In genomic region chr13:119791580-119792135, GRCm38 (mm10) we compare ENCODE assay signal across 7 mouse cellular contexts. TPM values are rescaled to one million over a fixed set of nuclear protein-coding genes. Genes with fewer than 3 reads are reported as not detected.
A peak's percentile ranks its signal among the peaks of the same experiment; 100 is the strongest.
DNase-seq lines count a peak whose midpoint lies in the region; ATAC-seq and TF ChIP-seq lines count a peak whose summit lies in the region.

No protein-coding gene starts in this region.

- peak overlapping the region; percentile 89 for H3K9ac ChIP-seq in ES-E14 (ENCODE audit: insufficient read depth, low read depth, low read length, poor library complexity, severe bottlenecking)
- peak overlapping the region; percentile 89 for H3K9ac ChIP-seq in forebrain, embryonic 16.5 days (replicated peaks; ENCODE audit: low read depth, low read length)
- H3K9ac ChIP-seq in kidney, embryonic 16.5 days (replicated peaks; ENCODE audit: low read length), result peak overlapping the region; percentile 92
- H3K9ac ChIP-seq in midbrain, embryonic 16.5 days (ENCODE audit: low read depth, low read length), result peak overlapping the region; percentile 91

- H3K4me1 ChIP-seq in ES-E14 (ENCODE audit: control insufficient read depth in 2 of 2, insufficient read depth in 2 of 2, low read length in 2 of 2, poor library complexity in 1 of 2), result peaks cover 0 to 2% of the 10 kb centered on the region in 2 experiments; a peak in 1 of 4 replicates
- H3K4me1 ChIP-seq in forebrain, embryonic 16.5 days (replicated peaks; ENCODE audit: control insufficient read depth, insufficient read depth, low read length), result peaks cover 20% of the 10 kb centered on the region
- H3K4me1 ChIP-seq in kidney, embryonic 16.5 days (ENCODE audit: insufficient read depth, low read length), result peaks cover 12% of the 10 kb centered on the region
- peaks cover 10% of the 10 kb centered on the region for H3K4me1 ChIP-seq in midbrain, embryonic 16.5 days (ENCODE audit: control insufficient read depth, insufficient read depth, low read length)

- intact Hi-C loops in gastrocnemius, postnatal 14 days (cut with DNase I; ENCODE audit: low total_unique reads), result no loop called here

- H3K4me3 ChIP-seq in ES-E14 (ENCODE audit: insufficient read depth in 1 of 2, low read depth in 1 of 2, low read length in 2 of 2, poor library complexity in 1 of 2, severe bottlenecking in 1 of 2), result peak overlapping the region; percentile 98 to 99
- H3K4me3 ChIP-seq in forebrain, embryonic 16.5 days (replicated peaks; ENCODE audit: low read length), result peak overlapping the region; percentile 90
- H3K4me3 ChIP-seq in kidney, embryonic 16.5 days (ENCODE audit: low read length), result peak overlapping the region; percentile 77
- peak overlapping the region; percentile 89 for H3K4me3 ChIP-seq in midbrain, embryonic 16.5 days (ENCODE audit: low read depth, low read length)

- peak; percentile 2 for ATAC-seq in CD4-positive, CD25-positive, alpha-beta regulatory T cell, adult 4 months
- ATAC-seq in forebrain, embryonic 16.5 days, result no peak
- no peak for ATAC-seq in kidney, embryonic 16.5 days (ENCODE audit: low FRiP score, low TSS enrichment)
- ATAC-seq in midbrain, embryonic 16.5 days, result no peak

- H3K36me3 ChIP-seq in ES-E14 (ENCODE audit: control insufficient read depth, insufficient read depth, low read length, poor library complexity, severe bottlenecking), result peaks cover 6% of the 10 kb centered on the region
- H3K36me3 ChIP-seq in forebrain, embryonic 16.5 days (ENCODE audit: control insufficient read depth, insufficient read depth), result peaks cover 3% of the 10 kb centered on the region
- peaks cover 13% of the 10 kb centered on the region for H3K36me3 ChIP-seq in kidney, embryonic 16.5 days (ENCODE audit: insufficient read depth, low read length)
- H3K36me3 ChIP-seq in midbrain, embryonic 16.5 days (ENCODE audit: control insufficient read depth, insufficient read depth, low read length), result peaks cover 3% of the 10 kb centered on the region; the same call in 1 of the 2 replicates

- H3K4me2 ChIP-seq in forebrain, embryonic 16.5 days (ENCODE audit: low read length), result peak overlapping the region; percentile 70
- peak overlapping the region; percentile 80 for H3K4me2 ChIP-seq in kidney, embryonic 16.5 days (replicated peaks; ENCODE audit: low read depth, low read length)
- peak overlapping the region; percentile 57 for H3K4me2 ChIP-seq in midbrain, embryonic 16.5 days (ENCODE audit: low read length)

- H3K9me3 ChIP-seq in ES-E14 (ENCODE audit: control insufficient read depth, insufficient read depth, low read depth, low read length), result no peaks in the 10 kb centered on the region
- H3K9me3 ChIP-seq in forebrain, embryonic 16.5 days (ENCODE audit: control insufficient read depth, low read length), result no peaks in the 10 kb centered on the region
- no peaks in the 10 kb centered on the region for H3K9me3 ChIP-seq in kidney, embryonic 16.5 days (ENCODE audit: low read length)
- no peaks in the 10 kb centered on the region for H3K9me3 ChIP-seq in midbrain, embryonic 16.5 days (replicated peaks; ENCODE audit: control insufficient read depth, low read length, poor library complexity, severe bottlenecking)

- 3% methylated on average over 18 of the region's 18 CpGs for WGBS in forebrain, embryonic 16.5 days
- WGBS in kidney, embryonic 16.5 days, result 2% methylated on average over 18 of the region's 18 CpGs
- 4% methylated on average over 18 of the region's 18 CpGs for WGBS in midbrain, embryonic 16.5 days

- peak overlapping the region; percentile 86 for H3K27ac ChIP-seq in ES-E14 (ENCODE audit: insufficient read depth, low read depth, low read length, poor library complexity, severe bottlenecking)
- H3K27ac ChIP-seq in forebrain, embryonic 16.5 days (ENCODE audit: low read length), result peak overlapping the region; percentile 97
- H3K27ac ChIP-seq in kidney, embryonic 16.5 days (ENCODE audit: low read length), result peak overlapping the region; percentile 94
- peak overlapping the region; percentile 97 for H3K27ac ChIP-seq in midbrain, embryonic 16.5 days (ENCODE audit: low read length)

- in situ Hi-C loops in ES-E14 (cut with MboI; ENCODE audit: low sequenced_read_pairs in 2 of 2, unreplicated experiment in 2 of 2), result no loop called here

- no peaks in the 10 kb centered on the region for H3K27me3 ChIP-seq in forebrain, embryonic 16.5 days (replicated peaks; ENCODE audit: control insufficient read depth, insufficient read depth, low read length)
- H3K27me3 ChIP-seq in kidney, embryonic 16.5 days (ENCODE audit: insufficient read depth, low read length), result no peaks in the 10 kb centered on the region
- H3K27me3 ChIP-seq in midbrain, embryonic 16.5 days (ENCODE audit: control insufficient read depth, insufficient read depth, low read depth, low read length), result no peaks in the 10 kb centered on the region

- DNase-seq in ES-E14 (ENCODE audit: low read depth, low spot score), result no peak
- DNase-seq in gastrocnemius, postnatal 14 days, result no peak
- DNase-seq in right cerebral cortex, postnatal 4 days, result no peak

TF ChIP-seq in ES-E14, 5 proteins besides CTCF, POLR2A, EP300 and RAD21:
- TF ChIP-seq ZC3H11A (IDR thresholded peaks at IDR 0.05; ENCODE audit: borderline replicate concordance, low read depth, low read length), result no peak
- no peak for TF ChIP-seq CHD2 (IDR thresholded peaks at IDR 0.05; ENCODE audit: low read depth, low read length)
- TF ChIP-seq HCFC1 (IDR thresholded peaks at IDR 0.05; ENCODE audit: borderline replicate concordance, insufficient read depth, low read length), result no peak
- TF ChIP-seq MAFK (IDR thresholded peaks at IDR 0.05; ENCODE audit: insufficient read depth, low read depth, low read length), result no peak
- no peak for TF ChIP-seq ZNF384 (IDR thresholded peaks at IDR 0.05; ENCODE audit: low read depth, low read length)

RNA-seq across cellular contexts. Expression of gene Zfp131, which starts 1.0 kb away (rescaled TPM):
- polyA plus RNA-seq in CD4-positive, CD25-positive, alpha-beta regulatory T cell, adult 4 months (2017; shearing (Covaris generic)), result 10 to 100 TPM; 26.1 to 29.2 TPM
- total RNA-seq in ES-E14 (2012; rRNA removed), result 27.5 and 31.0 TPM in 2 replicates
- polyA plus RNA-seq in forebrain, embryonic 16.5 days (2015; fragmentation: Nextera tagmentation; extraction: Ambion mirVana), result 41.8 and 42.7 TPM in 2 replicates
- polyA plus RNA-seq in kidney, embryonic 16.5 days (2015; fragmentation: Nextera tagmentation; extraction: Ambion mirVana), result 28.3 and 30.3 TPM in 2 replicates
- 27.4 and 30.8 TPM in 2 replicates for polyA plus RNA-seq in midbrain, embryonic 16.5 days (2015; fragmentation: Nextera tagmentation; extraction: Ambion mirVana)
- total RNA-seq in gastrocnemius, postnatal 14 days (2021), result 10 to 100 TPM; 13.7 to 15.6 TPM

RNA-seq across cellular contexts. Expression of gene Nim1k, which starts 36.0 kb away (rescaled TPM):
- 1 to 10 TPM in 1 of 2 experiments, under 1 TPM in 1; 0.75 to 1.1 TPM for polyA plus RNA-seq in CD4-positive, CD25-positive, alpha-beta regulatory T cell, adult 4 months (2017; shearing (Covaris generic))
- total RNA-seq in ES-E14 (2012; rRNA removed), result 0.22 and 0.42 TPM in 2 replicates
- polyA plus RNA-seq in forebrain, embryonic 16.5 days (2015; fragmentation: Nextera tagmentation; extraction: Ambion mirVana), result 7.4 and 8.0 TPM in 2 replicates
- 1.3 and 1.4 TPM in 2 replicates for polyA plus RNA-seq in kidney, embryonic 16.5 days (2015; fragmentation: Nextera tagmentation; extraction: Ambion mirVana)
- 5.5 and 7.0 TPM in 2 replicates for polyA plus RNA-seq in midbrain, embryonic 16.5 days (2015; fragmentation: Nextera tagmentation; extraction: Ambion mirVana)
- total RNA-seq in gastrocnemius, postnatal 14 days (2021), result 1 to 10 TPM; 1.3 to 1.7 TPM

RNA-seq across cellular contexts. Expression of gene AF067063, which starts 38.4 kb away (rescaled TPM):
- not detected for polyA plus RNA-seq in CD4-positive, CD25-positive, alpha-beta regulatory T cell, adult 4 months (2017; shearing (Covaris generic))
- total RNA-seq in ES-E14 (2012; rRNA removed), result 1.5 and 2.5 TPM in 2 replicates
- not detected in 2 replicates for polyA plus RNA-seq in forebrain, embryonic 16.5 days (2015; fragmentation: Nextera tagmentation; extraction: Ambion mirVana)
- polyA plus RNA-seq in kidney, embryonic 16.5 days (2015; fragmentation: Nextera tagmentation; extraction: Ambion mirVana), result not detected in 2 replicates
- polyA plus RNA-seq in midbrain, embryonic 16.5 days (2015; fragmentation: Nextera tagmentation; extraction: Ambion mirVana), result not detected in 2 replicates
- not detected for total RNA-seq in gastrocnemius, postnatal 14 days (2021)

RNA-seq across cellular contexts. Expression of gene D13Ertd608e, which starts 44.1 kb away (rescaled TPM):
- not detected for polyA plus RNA-seq in CD4-positive, CD25-positive, alpha-beta regulatory T cell, adult 4 months (2017; shearing (Covaris generic))
- total RNA-seq in ES-E14 (2012; rRNA removed), result 7.9 and 8.7 TPM in 2 replicates
- not detected in 2 replicates for polyA plus RNA-seq in forebrain, embryonic 16.5 days (2015; fragmentation: Nextera tagmentation; extraction: Ambion mirVana)
- not detected in 2 replicates for polyA plus RNA-seq in kidney, embryonic 16.5 days (2015; fragmentation: Nextera tagmentation; extraction: Ambion mirVana)
- not detected in 2 replicates for polyA plus RNA-seq in midbrain, embryonic 16.5 days (2015; fragmentation: Nextera tagmentation; extraction: Ambion mirVana)
- not detected for total RNA-seq in gastrocnemius, postnatal 14 days (2021)
